Comparison of ENCODE assay signal across 25 mouse cellular contexts in the genomic region with DNA sequence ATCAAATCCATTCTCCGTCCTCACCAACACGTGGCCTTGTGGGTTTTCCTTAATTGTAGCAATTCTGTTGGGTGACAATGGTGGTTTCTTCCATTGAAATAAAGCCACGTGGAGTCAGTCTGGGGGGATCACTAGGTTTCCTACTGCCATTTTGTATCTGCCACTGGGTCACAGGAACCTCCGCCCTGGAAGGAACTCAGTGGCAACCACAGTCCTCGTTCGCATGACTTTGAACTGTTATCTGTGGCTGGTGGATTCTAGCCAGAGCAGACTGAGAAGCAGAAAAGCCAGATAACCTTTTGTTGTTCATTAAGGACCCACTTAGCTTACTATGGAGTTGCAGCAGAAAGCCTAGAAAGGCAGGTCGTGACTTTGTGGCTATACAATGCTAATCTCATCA.
DNase-seq lines count a peak whose midpoint lies in the region; ATAC-seq lines count a peak whose summit lies in the region.
"Had no signal": no experiment of that assay in that cellular context is flagged by ENCODE, and none has a peak within 500 bp of the region (broad histone marks: within the 10 kb centered on the region; RNA-seq: fewer than 3 reads in every experiment).

No protein-coding gene starts in this region.

- H3K4me2 ChIP-seq in kidney, embryonic 15.5 days, result no peak overlapping the region
- H3K4me2 ChIP-seq: forebrain, embryonic 13.5 days; heart, embryonic 11.5 days; hindbrain, embryonic 13.5 days; intestine, embryonic 15.5 days had no signal

- peaks cover 8% of the 10 kb centered on the region for H3K27me3 ChIP-seq in kidney, embryonic 15.5 days
- H3K27me3 ChIP-seq: forebrain, embryonic 13.5 days; hindbrain, embryonic 13.5 days had no signal

- H3K27ac ChIP-seq in kidney, embryonic 15.5 days, result peak overlapping the region; percentile 15; the same call in 1 of the 2 replicates
- H3K27ac ChIP-seq: forebrain, embryonic 10.5 days; forebrain, embryonic 13.5 days; hindbrain, embryonic 10.5 days; hindbrain, embryonic 13.5 days; intestine, embryonic 15.5 days had no signal

- H3K36me3 ChIP-seq in kidney, embryonic 15.5 days, result no peaks in the 10 kb centered on the region
- H3K36me3 ChIP-seq: forebrain, embryonic 10.5 days; hindbrain, embryonic 10.5 days; hindbrain, embryonic 13.5 days; intestine, embryonic 15.5 days had no signal

- intact Hi-C loops in heart, postnatal 25 days (cut with DNase I), result no loop called here

- peaks cover 26% of the 10 kb centered on the region for H3K4me1 ChIP-seq in kidney, embryonic 15.5 days
- H3K4me1 ChIP-seq: forebrain, embryonic 10.5 days; intestine, embryonic 15.5 days had no signal

- H3K9me3 ChIP-seq in kidney, embryonic 15.5 days (replicated peaks), result no peaks in the 10 kb centered on the region
- H3K9me3 ChIP-seq: forebrain, embryonic 10.5 days; forebrain, embryonic 13.5 days; hindbrain, embryonic 10.5 days; hindbrain, embryonic 13.5 days; intestine, embryonic 15.5 days had no signal

- WGBS in kidney, embryonic 15.5 days, result 78% methylated on average over 7 of the region's 7 CpGs

- no peak overlapping the region for H3K9ac ChIP-seq in kidney, embryonic 15.5 days
- H3K9ac ChIP-seq: forebrain, embryonic 13.5 days; hindbrain, embryonic 13.5 days; intestine, embryonic 15.5 days had no signal

- ATAC-seq in kidney, embryonic 15.5 days (replicated peaks; ENCODE audit: low FRiP score), result no peak
- ATAC-seq in common myeloid progenitor, adult 5-6 weeks (replicated peaks; ENCODE audit: low read depth, poor library complexity, severe bottlenecking), result peak; percentile 61
- ATAC-seq: CD4-positive, CD25-positive, alpha-beta regulatory T cell, adult 4 months; forebrain, embryonic 13.5 days; forebrain, embryonic 16.5 days; hindbrain, embryonic 16.5 days; intestine, embryonic 15.5 days had no signal

- DNase-seq in kidney, adult 8-10 months, result no peak
- peak; percentile 19 for DNase-seq in naive thymus-derived CD4-positive, alpha-beta T cell, adult 2 months (ENCODE audit: low read depth)
- DNase-seq in heart, postnatal 25 days (ENCODE audit: low spot score), result no peak
- no peak for DNase-seq in right cerebral cortex, postnatal 14 days
- DNase-seq: adrenal gland, adult 2 months; adrenal gland, postnatal 14 days; B cell, adult 2 months; cerebellum, adult 11 months; cerebellum, adult 2 months; cerebellum, adult 9-11 months; cerebellum, postnatal 25 days; gastrocnemius, postnatal 10 days; heart, adult 11 months; heart, postnatal 36 days had no signal

- no peak overlapping the region for H3K4me3 ChIP-seq in kidney, embryonic 15.5 days (replicated peaks)
- H3K4me3 ChIP-seq: forebrain, embryonic 10.5 days; forebrain, embryonic 13.5 days; hindbrain, embryonic 10.5 days; hindbrain, embryonic 13.5 days; intestine, embryonic 15.5 days had no signal
